Mouse (Mus musculus) spleen, postnatal 4 days (tissue): Measurements from ENCODE around the gene Invs.

Experiments used
- DNase-seq, 2 experiments: peaks; one replicate each; pipeline ENCODE4 v3.0.0; 2022; ENCODE audit warnings: low spot score in 2 of 2

Invs gene

GRCm38 (mm10) chr4:48454106-48454773 is 174.7 kb downstream of the Invs start:
- DNase-seq = no peak

- DNase-seq = no peak
Measured at GRCm38 (mm10) chr4:48458436-48458835, 178.9 kb downstream of the Invs start.

GRCm38 (mm10) chr4:48461060-48461459 is 181.5 kb downstream of the Invs start:
- DNase-seq = no peak

GRCm38 (mm10) chr4:48470977-48471376 is 191.4 kb downstream of the Invs start:
- DNase-seq = no peak

- DNase-seq = no peak
Measured at GRCm38 (mm10) chr4:48472052-48472791, 192.7 kb downstream of the Invs start.

- DNase-seq = peak; percentile 88 to 94
Measured at GRCm38 (mm10) chr4:48472792-48473650, 193.5 kb downstream of the Invs start, which contains the start of gene Tex10. TSS of gene Tex10 (minus strand) at chr4:48473459.

- no peak for DNase-seq
Measured at GRCm38 (mm10) chr4:48473651-48474011, 194.1 kb downstream of the Invs start.

GRCm38 (mm10) chr4:48481287-48481686 is 201.7 kb downstream of the Invs start:
- no peak for DNase-seq
